Mouse (Mus musculus): ENCODE results near the gene Plekhh3. TPM values are rescaled to one million over a fixed set of nuclear protein-coding genes. Genes with fewer than 3 reads are reported as not detected.
"Not testable (repeated sequence)": the region's sequence is repeated elsewhere in the genome, so short reads cannot be mapped to it uniquely, and the experiment has no call there.

The Plekhh3 gene
- polyA plus RNA-seq, 1 experiment from 2014 or later: 23.5 TPM

GRCm38 (mm10) chr11:101167211-101167962, 3.8 kb downstream of the Plekhh3 start:
- Histone ChIP-seq H3K9ac (no peak overlapping the region), H3K4me3 (replicated peaks) (no peak overlapping the region), H3K27ac (no peak overlapping the region), H3K9me3 (no peaks in the 10 kb centered on the region), H3K4me1 (peaks cover 40% of the 10 kb centered on the region), H3K36me3 (peaks cover 43% of the 10 kb centered on the region), H3K27me3 (replicated peaks) (peaks cover 12% of the 10 kb centered on the region; the same call in 1 of the 2 replicates), H3K4me2 (no peak overlapping the region)
- ATAC-seq (ENCODE audit: insufficient read depth, low FRiP score, low read depth): no peak
- 73% methylated on average over 19 of the region's 19 CpGs for WGBS

- no peak for ATAC-seq (ENCODE audit: insufficient read depth, low FRiP score, low read depth)
- WGBS: 73% methylated on average over 14 of the region's 14 CpGs
- peak overlapping the region; percentile 68; the same call in 1 of the 2 replicates for H3K27ac ChIP-seq
- H3K9me3 ChIP-seq: no peaks in the 10 kb centered on the region
- H3K9ac ChIP-seq: no peak overlapping the region
- peaks cover 12% of the 10 kb centered on the region; the same call in 1 of the 2 replicates for H3K27me3 ChIP-seq (replicated peaks)
- no peak overlapping the region for H3K4me2 ChIP-seq
- peaks cover 37% of the 10 kb centered on the region for H3K4me1 ChIP-seq
- H3K36me3 ChIP-seq: peaks cover 51% of the 10 kb centered on the region
- H3K4me3 ChIP-seq (replicated peaks): 0 out of 2 replicates have a peak overlapping the region, but pooled peaks have one; percentile 2
Observed at GRCm38 (mm10) chr11:101166357-101166756, 4.8 kb downstream of the Plekhh3 start.

- peak overlapping the region; percentile 61; the same call in 1 of the 2 replicates for H3K27ac ChIP-seq
- H3K9ac ChIP-seq: no peak overlapping the region
- peaks cover 12% of the 10 kb centered on the region; the same call in 1 of the 2 replicates for H3K27me3 ChIP-seq (replicated peaks)
- H3K36me3 ChIP-seq: peaks cover 53% of the 10 kb centered on the region
- H3K4me2 ChIP-seq: peak overlapping the region; percentile 41; the same call in 1 of the 2 replicates
- peak overlapping the region; percentile 27 for H3K4me3 ChIP-seq (replicated peaks)
- peaks cover 37% of the 10 kb centered on the region for H3K4me1 ChIP-seq
- 45% methylated on average over 35 of the region's 35 CpGs for WGBS
- ATAC-seq (ENCODE audit: insufficient read depth, low FRiP score, low read depth): peak; percentile 11; the same call in 1 of the 2 replicates
- no peaks in the 10 kb centered on the region for H3K9me3 ChIP-seq
Observed at GRCm38 (mm10) chr11:101164677-101165580, 6.2 kb downstream of the Plekhh3 start.

GRCm38 (mm10) chr11:101164351-101164665, 6.8 kb downstream of the Plekhh3 start:
- no peak for ATAC-seq (ENCODE audit: insufficient read depth, low FRiP score, low read depth)
- H3K9ac ChIP-seq: no peak overlapping the region
- no peak overlapping the region for H3K27ac ChIP-seq
- peaks cover 36% of the 10 kb centered on the region for H3K4me1 ChIP-seq
- 41% methylated on average over 21 of the region's 21 CpGs for WGBS
- H3K9me3 ChIP-seq: no peaks in the 10 kb centered on the region
- H3K4me3 ChIP-seq (replicated peaks): peak overlapping the region; percentile 27
- peaks cover 12% of the 10 kb centered on the region; the same call in 1 of the 2 replicates for H3K27me3 ChIP-seq (replicated peaks)
- H3K36me3 ChIP-seq: peaks cover 53% of the 10 kb centered on the region
- peak overlapping the region; percentile 41 for H3K4me2 ChIP-seq

- ATAC-seq (ENCODE audit: insufficient read depth, low FRiP score, low read depth): no peak
- Histone ChIP-seq H3K27ac (peak overlapping the region; percentile 11; the same call in 1 of the 2 replicates), H3K9me3 (no peaks in the 10 kb centered on the region), H3K4me3 (replicated peaks) (peak overlapping the region; percentile 27), H3K27me3 (replicated peaks) (peaks cover 12% of the 10 kb centered on the region; the same call in 1 of the 2 replicates), H3K4me1 (peaks cover 30% of the 10 kb centered on the region; the same call in 1 of the 2 replicates), H3K36me3 (peaks cover 53% of the 10 kb centered on the region), H3K4me2 (peak overlapping the region; percentile 41), H3K9ac (no peak overlapping the region)
- WGBS: 40% methylated on average over 49 of the region's 49 CpGs
Observed at GRCm38 (mm10) chr11:101163476-101164350, 7.4 kb downstream of the Plekhh3 start.

- no peaks in the 10 kb centered on the region for H3K9me3 ChIP-seq
- ATAC-seq (ENCODE audit: insufficient read depth, low FRiP score, low read depth): no peak
- peaks cover 24% of the 10 kb centered on the region; the same call in 1 of the 2 replicates for H3K4me1 ChIP-seq
- H3K4me3 ChIP-seq (replicated peaks): no peak overlapping the region
- no peak overlapping the region for H3K9ac ChIP-seq
- peaks cover 12% of the 10 kb centered on the region; the same call in 1 of the 2 replicates for H3K27me3 ChIP-seq (replicated peaks)
- WGBS: 59% methylated on average over 5 of the region's 5 CpGs
- no peak overlapping the region for H3K4me2 ChIP-seq
- H3K27ac ChIP-seq: no peak overlapping the region; the same call in 1 of the 2 replicates
- H3K36me3 ChIP-seq: peaks cover 49% of the 10 kb centered on the region
Observed at GRCm38 (mm10) chr11:101162772-101163171, 8.4 kb downstream of the Plekhh3 start.

GRCm38 (mm10) chr11:101162301-101162700, 8.8 kb downstream of the Plekhh3 start:
- no peak overlapping the region for H3K4me2 ChIP-seq
- peaks cover 44% of the 10 kb centered on the region for H3K36me3 ChIP-seq
- no peaks in the 10 kb centered on the region for H3K9me3 ChIP-seq
- ATAC-seq (ENCODE audit: insufficient read depth, low FRiP score, low read depth): no peak
- H3K27me3 ChIP-seq (replicated peaks): peaks cover 8% of the 10 kb centered on the region; the same call in 1 of the 2 replicates
- no peak overlapping the region for H3K9ac ChIP-seq
- H3K27ac ChIP-seq: no peak overlapping the region
- H3K4me3 ChIP-seq (replicated peaks): no peak overlapping the region
- 52% methylated on average over 5 of the region's 5 CpGs for WGBS
- peaks cover 24% of the 10 kb centered on the region; the same call in 1 of the 2 replicates for H3K4me1 ChIP-seq

GRCm38 (mm10) chr11:101161551-101161950, 9.6 kb downstream of the Plekhh3 start:
- no peak for ATAC-seq (ENCODE audit: insufficient read depth, low FRiP score, low read depth)
- no peaks in the 10 kb centered on the region for H3K9me3 ChIP-seq

GRCm38 (mm10) chr11:101160981-101161505, 10.1 kb downstream of the Plekhh3 start:
- H3K27ac ChIP-seq: not testable (repeated sequence)

More at GRCm38 (mm10) chr11:101161551-101161950, 9.6 kb downstream of the Plekhh3 start:
- Histone ChIP-seq H3K9ac (no peak overlapping the region), H3K36me3 (peaks cover 37% of the 10 kb centered on the region), H3K27me3 (replicated peaks) (peaks cover 5% of the 10 kb centered on the region; the same call in 1 of the 2 replicates), H3K4me1 (peaks cover 24% of the 10 kb centered on the region; the same call in 1 of the 2 replicates), H3K4me2 (no peak overlapping the region), H3K4me3 (replicated peaks) (no peak overlapping the region), H3K27ac (no peak overlapping the region)
- 82% methylated on average over 15 of the region's 15 CpGs for WGBS

GRCm38 (mm10) chr11:101160151-101160550, 11.0 kb downstream of the Plekhh3 start:
- 70% methylated on average over 9 of the region's 10 CpGs for WGBS
- H3K27ac ChIP-seq; H3K9me3 ChIP-seq; H3K4me3 ChIP-seq (replicated peaks); H3K9ac ChIP-seq; H3K27me3 ChIP-seq (replicated peaks); ATAC-seq (ENCODE audit: insufficient read depth, low FRiP score, low read depth); H3K4me2 ChIP-seq: not testable (repeated sequence)
- H3K36me3 ChIP-seq: peaks cover 28% of the 10 kb centered on the region
- peaks cover 28% of the 10 kb centered on the region; the same call in 1 of the 2 replicates for H3K4me1 ChIP-seq

More at GRCm38 (mm10) chr11:101160981-101161505, 10.1 kb downstream of the Plekhh3 start:
- H3K36me3 ChIP-seq: peaks cover 32% of the 10 kb centered on the region
- ATAC-seq (ENCODE audit: insufficient read depth, low FRiP score, low read depth); H3K9ac ChIP-seq; H3K27me3 ChIP-seq (replicated peaks); H3K9me3 ChIP-seq; H3K4me3 ChIP-seq (replicated peaks); H3K4me2 ChIP-seq: not testable (repeated sequence)
- WGBS: 84% methylated on average over 8 of the region's 8 CpGs
- H3K4me1 ChIP-seq: peaks cover 26% of the 10 kb centered on the region; the same call in 1 of the 2 replicates
